Mouse (Mus musculus): ENCODE data around the gene Ust. TPM values are rescaled to one million over a fixed set of nuclear protein-coding genes. Genes with fewer than 3 reads are reported as not detected.

Ust gene
- polyA plus RNA-seq, 1 experiment from 2014 or later = 2.8 TPM

GRCm38 (mm10) chr10:8391264-8391748 lies 127.3 kb downstream of the Ust start:
- WGBS = 31% methylated on average over 4 of the region's 4 CpGs

GRCm38 (mm10) chr10:8388239-8388638 lies 130.4 kb downstream of the Ust start:
- Histone ChIP-seq H3K4me1 (no peaks in the 10 kb centered on the region), H3K36me3 (no peaks in the 10 kb centered on the region), H3K4me3 (no peak overlapping the region), H3K9me3 (replicated peaks) (no peaks in the 10 kb centered on the region), H3K27me3 (ENCODE audit: low read depth, poor library complexity, severe bottlenecking) (no peaks in the 10 kb centered on the region), H3K27ac (replicated peaks) (no peak overlapping the region)
- no peak for DNase-seq (ENCODE audit: low spot score)
- WGBS = 79% methylated on average over 7 of the region's 7 CpGs

More at GRCm38 (mm10) chr10:8391264-8391748, 127.3 kb downstream of the Ust start:
- no peaks in the 10 kb centered on the region for H3K9me3 ChIP-seq (replicated peaks)
- H3K4me1 ChIP-seq = no peaks in the 10 kb centered on the region
- H3K27me3 ChIP-seq (ENCODE audit: low read depth, poor library complexity, severe bottlenecking) = no peaks in the 10 kb centered on the region
- no peak overlapping the region for H3K27ac ChIP-seq (replicated peaks)
- no peak overlapping the region for H3K4me3 ChIP-seq
- no peak for DNase-seq (ENCODE audit: low spot score)
- no peaks in the 10 kb centered on the region for H3K36me3 ChIP-seq

DNA sequence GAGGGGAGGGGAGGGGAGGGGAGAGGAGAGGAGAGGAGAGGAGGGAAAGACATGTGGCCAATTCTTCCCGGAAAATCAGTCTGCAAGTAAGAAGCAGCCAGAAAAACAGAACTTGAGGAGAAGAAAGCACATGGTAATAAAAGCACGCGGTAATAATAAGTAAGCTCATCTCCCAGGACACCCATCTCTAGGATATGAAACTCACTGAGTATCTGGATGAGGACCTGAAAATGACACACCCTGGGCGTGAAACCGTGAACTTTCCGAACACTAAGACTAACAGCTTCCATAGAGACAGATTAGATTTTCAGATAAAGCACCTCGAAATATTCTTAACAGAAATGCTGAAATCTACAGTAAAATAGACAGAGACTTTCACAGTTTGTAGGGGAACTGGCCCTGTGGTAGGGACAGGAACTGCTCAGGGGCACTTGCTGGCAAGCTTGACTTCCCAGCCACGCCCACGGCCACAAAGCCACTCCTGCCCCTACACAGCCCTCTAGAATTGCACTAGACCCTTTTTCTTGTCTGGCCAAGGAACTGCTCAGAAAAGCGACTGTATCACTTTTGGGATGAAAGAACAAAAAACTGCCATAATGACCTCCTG lies 148.6 kb downstream of the Ust start:
- 84% methylated on average over 10 of the region's 10 CpGs for WGBS
- H3K36me3 ChIP-seq = no peaks in the 10 kb centered on the region
- no peaks in the 10 kb centered on the region for H3K27me3 ChIP-seq (ENCODE audit: low read depth, poor library complexity, severe bottlenecking)
- H3K4me3 ChIP-seq = no peak overlapping the region
- DNase-seq (ENCODE audit: low spot score) = no peak
- H3K9me3 ChIP-seq (replicated peaks) = no peaks in the 10 kb centered on the region
- peaks cover 5% of the 10 kb centered on the region; the same call in 1 of the 2 replicates for H3K4me1 ChIP-seq
- no peak overlapping the region for H3K27ac ChIP-seq (replicated peaks)

GRCm38 (mm10) chr10:8365816-8366215 lies 152.8 kb downstream of the Ust start:
- Histone ChIP-seq H3K4me1 (peaks cover 26% of the 10 kb centered on the region), H3K4me3 (no peak overlapping the region), H3K27me3 (ENCODE audit: low read depth, poor library complexity, severe bottlenecking) (peaks cover 5% of the 10 kb centered on the region; the same call in 1 of the 2 replicates), H3K9me3 (replicated peaks) (no peaks in the 10 kb centered on the region), H3K36me3 (no peaks in the 10 kb centered on the region), H3K27ac (replicated peaks) (no peak overlapping the region)
- WGBS = 62% methylated on average over 1 of the region's 1 CpGs
- no peak for DNase-seq (ENCODE audit: low spot score)

DNA sequence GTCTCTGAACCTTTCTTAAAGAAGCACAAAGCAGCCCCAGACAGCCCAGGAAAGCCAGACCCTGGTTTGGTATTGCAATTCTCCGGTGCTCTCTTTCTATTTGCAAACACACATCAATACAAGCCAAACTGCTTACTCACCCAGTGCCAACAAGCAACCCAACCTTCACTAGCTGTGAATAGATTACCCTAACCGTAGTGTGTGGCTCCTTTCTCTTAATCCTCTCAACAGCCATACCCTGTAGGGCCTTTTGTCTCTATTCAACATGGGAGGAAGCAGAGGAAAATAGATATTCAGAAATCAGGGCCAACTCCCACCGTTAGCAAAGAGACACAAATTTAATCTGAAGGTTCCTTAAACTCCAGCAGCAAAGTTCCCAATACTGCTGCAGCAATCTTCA lies 154.4 kb downstream of the Ust start:
- Histone ChIP-seq H3K9me3 (replicated peaks) (no peaks in the 10 kb centered on the region), H3K27me3 (ENCODE audit: low read depth, poor library complexity, severe bottlenecking) (peaks cover 5% of the 10 kb centered on the region; the same call in 1 of the 2 replicates), H3K27ac (replicated peaks) (no peak overlapping the region), H3K4me3 (no peak overlapping the region), H3K36me3 (no peaks in the 10 kb centered on the region), H3K4me1 (peaks cover 26% of the 10 kb centered on the region)
- 27% methylated on average over 3 of the region's 3 CpGs for whole genome bisulfite sequencing
- DNase-seq (ENCODE audit: low spot score) = no peak

DNA sequence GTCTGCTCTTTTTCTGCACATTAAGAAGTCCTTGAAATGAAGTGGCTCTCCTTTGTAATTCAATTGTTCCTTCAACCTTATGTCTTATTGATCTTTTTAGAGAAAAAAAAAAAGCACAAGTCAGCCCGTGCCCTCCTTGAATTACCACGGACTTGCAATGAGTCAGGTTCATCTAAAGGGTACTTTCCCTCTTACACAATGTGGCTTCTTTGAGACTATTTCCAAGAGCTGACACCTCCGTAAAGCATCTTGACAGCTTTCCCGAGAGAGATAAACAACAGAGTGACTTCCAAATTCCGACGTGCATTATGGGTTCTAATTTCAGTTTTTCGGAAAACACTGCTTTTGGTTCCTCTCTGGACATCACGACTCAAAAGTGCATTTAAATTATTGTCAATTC lies 155.3 kb downstream of the Ust start:
- no peak for DNase-seq (ENCODE audit: low spot score)
- 44% methylated on average over 8 of the region's 8 CpGs for WGBS

GRCm38 (mm10) chr10:8358286-8359045 lies 160.2 kb downstream of the Ust start:
- no peak overlapping the region for H3K27ac ChIP-seq (replicated peaks)
- H3K27me3 ChIP-seq (ENCODE audit: low read depth, poor library complexity, severe bottlenecking) = peaks cover 5% of the 10 kb centered on the region; the same call in 1 of the 2 replicates
- H3K4me1 ChIP-seq = peaks cover 12% of the 10 kb centered on the region
- 84% methylated on average over 15 of the region's 15 CpGs for WGBS
- H3K36me3 ChIP-seq = no peaks in the 10 kb centered on the region
- no peaks in the 10 kb centered on the region for H3K9me3 ChIP-seq (replicated peaks)
- DNase-seq (ENCODE audit: low spot score) = no peak
- H3K4me3 ChIP-seq = no peak overlapping the region

More for the DNA sequence above, 155.3 kb downstream of the Ust start:
- Histone ChIP-seq H3K4me1 (peaks cover 31% of the 10 kb centered on the region), H3K36me3 (no peaks in the 10 kb centered on the region), H3K27me3 (ENCODE audit: low read depth, poor library complexity, severe bottlenecking) (peaks cover 5% of the 10 kb centered on the region; the same call in 1 of the 2 replicates), H3K9me3 (replicated peaks) (no peaks in the 10 kb centered on the region), H3K4me3 (no peak overlapping the region), H3K27ac (replicated peaks) (no peak overlapping the region)

GRCm38 (mm10) chr10:8353534-8353933 lies 165.1 kb downstream of the Ust start:
- Histone ChIP-seq H3K27ac (replicated peaks) (no peak overlapping the region), H3K9me3 (replicated peaks) (no peaks in the 10 kb centered on the region), H3K4me1 (peaks cover under 1% of the 10 kb centered on the region; the same call in 1 of the 2 replicates), H3K27me3 (ENCODE audit: low read depth, poor library complexity, severe bottlenecking) (no peaks in the 10 kb centered on the region), H3K4me3 (no peak overlapping the region), H3K36me3 (no peaks in the 10 kb centered on the region)
- 87% methylated on average over 4 of the region's 4 CpGs for WGBS
- DNase-seq (ENCODE audit: low spot score) = no peak

- Histone ChIP-seq H3K27me3 (ENCODE audit: low read depth, poor library complexity, severe bottlenecking) (no peaks in the 10 kb centered on the region), H3K9me3 (replicated peaks) (no peaks in the 10 kb centered on the region), H3K4me3 (no peak overlapping the region), H3K4me1 (no peaks in the 10 kb centered on the region), H3K36me3 (no peaks in the 10 kb centered on the region), H3K27ac (replicated peaks) (no peak overlapping the region)
- WGBS = 91% methylated on average over 7 of the region's 7 CpGs
- DNase-seq (ENCODE audit: low spot score) = no peak
Observed at GRCm38 (mm10) chr10:8350626-8351025, 168.0 kb downstream of the Ust start.

DNA sequence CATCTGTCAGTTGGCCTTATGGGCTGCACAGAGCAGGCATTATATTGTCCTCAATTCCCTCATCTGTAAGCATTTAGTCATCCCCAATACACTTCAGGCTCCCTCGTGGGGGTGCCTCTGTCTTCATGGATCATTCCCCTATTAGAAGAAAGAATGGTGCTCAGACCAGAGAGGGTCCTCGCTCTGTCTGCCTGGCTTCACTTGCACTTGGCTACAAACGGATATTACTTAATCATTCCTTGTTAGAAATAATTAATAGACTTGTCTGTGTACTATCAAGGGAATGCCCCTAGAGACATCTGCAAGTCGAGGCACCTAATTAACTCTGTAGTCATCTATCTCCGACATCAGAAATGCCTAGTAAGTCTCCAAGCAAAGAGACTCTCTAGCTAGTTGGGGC lies 171.1 kb downstream of the Ust start:
- Histone ChIP-seq H3K9me3 (replicated peaks) (no peaks in the 10 kb centered on the region), H3K4me1 (no peaks in the 10 kb centered on the region), H3K27ac (replicated peaks) (no peak overlapping the region), H3K36me3 (no peaks in the 10 kb centered on the region), H3K4me3 (no peak overlapping the region), H3K27me3 (ENCODE audit: low read depth, poor library complexity, severe bottlenecking) (no peaks in the 10 kb centered on the region)
- DNase-seq (ENCODE audit: low spot score) = no peak
- 90% methylated on average over 5 of the region's 5 CpGs for WGBS

- Histone ChIP-seq H3K27ac (replicated peaks) (no peak overlapping the region), H3K9me3 (replicated peaks) (no peaks in the 10 kb centered on the region), H3K36me3 (no peaks in the 10 kb centered on the region), H3K4me3 (no peak overlapping the region), H3K4me1 (peaks cover 8% of the 10 kb centered on the region), H3K27me3 (ENCODE audit: low read depth, poor library complexity, severe bottlenecking) (no peaks in the 10 kb centered on the region)
- DNase-seq (ENCODE audit: low spot score) = no peak
- 95% methylated on average over 2 of the region's 2 CpGs for WGBS
Observed at GRCm38 (mm10) chr10:8342556-8342955, 176.1 kb downstream of the Ust start.

- H3K27ac ChIP-seq (replicated peaks) = no peak overlapping the region
- H3K9me3 ChIP-seq (replicated peaks) = no peaks in the 10 kb centered on the region
- no peak for DNase-seq (ENCODE audit: low spot score)
- H3K4me3 ChIP-seq = no peak overlapping the region
- H3K36me3 ChIP-seq = no peaks in the 10 kb centered on the region
- H3K27me3 ChIP-seq (ENCODE audit: low read depth, poor library complexity, severe bottlenecking) = no peaks in the 10 kb centered on the region
- H3K4me1 ChIP-seq = peaks cover 8% of the 10 kb centered on the region
- WGBS = 85% methylated on average over 12 of the region's 12 CpGs
Observed at GRCm38 (mm10) chr10:8339645-8340428, 178.8 kb downstream of the Ust start.
